16 mouse cellular contexts compared by ENCODE assay signal in the genomic region with DNA sequence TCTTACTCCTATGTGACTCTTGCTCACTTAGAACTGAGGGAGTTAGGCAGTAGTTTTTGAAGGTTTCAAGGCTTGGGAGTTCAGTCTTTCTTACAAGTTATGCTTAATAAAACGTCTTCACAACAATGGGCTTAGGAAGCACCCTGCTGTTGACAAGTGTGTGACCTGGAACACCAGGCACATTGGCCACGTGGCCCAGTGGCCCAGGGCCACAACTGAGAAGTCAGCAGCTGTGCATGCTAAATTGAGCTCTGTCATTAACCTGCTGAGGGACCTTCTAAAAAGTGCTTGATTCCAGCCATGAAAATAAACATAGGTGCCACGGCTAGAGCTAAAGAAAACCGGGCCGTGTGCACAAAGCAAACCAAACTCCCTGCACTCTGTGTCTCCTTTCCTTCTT. TPM values are rescaled to one million over a fixed set of nuclear protein-coding genes. Genes with fewer than 3 reads are reported as not detected.
DNase-seq lines count a peak whose midpoint lies in the region; ATAC-seq lines count a peak whose summit lies in the region.
"Had no signal": no experiment of that assay in that cellular context is flagged by ENCODE, and none has a peak within 500 bp of the region (broad histone marks: within the 10 kb centered on the region; RNA-seq: fewer than 3 reads in every experiment).

No protein-coding gene starts in this region.

- H3K9ac ChIP-seq in heart, embryonic 11.5 days (ENCODE audit: low read depth, low read length), result no peak overlapping the region
- H3K9ac ChIP-seq: embryonic facial prominence, embryonic 12.5 days; heart, embryonic 13.5 days; hindbrain, embryonic 12.5 days had no signal

- ATAC-seq in heart, embryonic 11.5 days (replicated peaks; ENCODE audit: insufficient number of reproducible peaks, low FRiP score, low TSS enrichment), result no peak
- ATAC-seq: lung, postnatal 0 days; midbrain, embryonic 16.5 days had no signal

- H3K4me1 ChIP-seq in heart, embryonic 11.5 days (ENCODE audit: control insufficient read depth, insufficient read depth, low read length), result no peaks in the 10 kb centered on the region
- H3K4me1 ChIP-seq: heart, embryonic 13.5 days had no signal

- no peak overlapping the region for H3K27ac ChIP-seq in heart, embryonic 11.5 days (ENCODE audit: low read depth, low read length)
- H3K27ac ChIP-seq: embryonic facial prominence, embryonic 12.5 days; heart, embryonic 13.5 days; hindbrain, embryonic 12.5 days; kidney, postnatal 0 days had no signal

- no peaks in the 10 kb centered on the region for H3K9me3 ChIP-seq in heart, embryonic 11.5 days (replicated peaks; ENCODE audit: control insufficient read depth, low read length)
- H3K9me3 ChIP-seq: embryonic facial prominence, embryonic 12.5 days; heart, embryonic 13.5 days; hindbrain, embryonic 12.5 days had no signal

- intact Hi-C loops in gastrocnemius, postnatal 14 days (cut with DNase I; ENCODE audit: low total_unique reads), result no loop called here

- H3K36me3 ChIP-seq in heart, embryonic 11.5 days (ENCODE audit: control insufficient read depth, insufficient read depth, low read length), result no peaks in the 10 kb centered on the region
- H3K36me3 ChIP-seq: embryonic facial prominence, embryonic 12.5 days; heart, embryonic 13.5 days; hindbrain, embryonic 12.5 days had no signal

- H3K4me3 ChIP-seq in heart, embryonic 11.5 days (ENCODE audit: low read depth, low read length), result no peak overlapping the region
- H3K4me3 ChIP-seq: embryonic facial prominence, embryonic 12.5 days; heart, embryonic 13.5 days; hindbrain, embryonic 12.5 days had no signal

- peak; percentile 46 for DNase-seq in heart, adult 18-20 months
- DNase-seq in kidney, adult 9 months, result peak; percentile 62
- DNase-seq in kidney, postnatal 10 days, result no peak
- peak; percentile 40 for DNase-seq in gastrocnemius, postnatal 14 days
- peak; percentile 41 for DNase-seq in skeletal muscle tissue, adult 2 months (ENCODE audit: low read depth, low spot score)
- no peak for DNase-seq in cerebellum, adult 9-10 months
- DNase-seq: cerebellum, postnatal 36 days; liver; right cerebral cortex, postnatal 25 days had no signal

- H3K4me2 ChIP-seq in heart, embryonic 11.5 days, result no peak overlapping the region
- H3K4me2 ChIP-seq: embryonic facial prominence, embryonic 12.5 days; heart, embryonic 13.5 days; hindbrain, embryonic 12.5 days had no signal

- WGBS in heart, embryonic 11.5 days (ENCODE audit: insufficient replicate concordance), result 57% methylated on average over 5 of the region's 5 CpGs

- H3K27me3 ChIP-seq in heart, embryonic 11.5 days (ENCODE audit: control insufficient read depth, insufficient read depth, low read length), result no peaks in the 10 kb centered on the region
- H3K27me3 ChIP-seq: embryonic facial prominence, embryonic 12.5 days; heart, embryonic 13.5 days had no signal

RNA-seq across cellular contexts. Expression of a gene that starts 51.7 kb away (rescaled TPM):
- under 1 TPM in 1 of 2 experiments, not detected in 1; 0.41 TPM for total RNA-seq in heart, adult 18-20 months (2021)
- 0.34 and 0.56 TPM in 2 replicates for polyA plus RNA-seq in heart, embryonic 11.5 days (2014; fragmentation: Nextera tagmentation; extraction: Ambion mirVana)
- not detected for total RNA-seq in gastrocnemius, postnatal 14 days (2021)

Comparison
In these comparisons a context has a peak if more than half of its experiments do, and no peak if none do; other contexts are left out.
1. DNase-seq: peak in heart, adult 18-20 months (2 of 2), kidney, adult 9 months (single experiment), gastrocnemius, postnatal 14 days (single experiment) and skeletal muscle tissue, adult 2 months (single experiment); none in kidney, postnatal 10 days (single experiment) and cerebellum, adult 9-10 months (single experiment).